Mouse (Mus musculus) testis, adult 2 months (tissue): Measurements from ENCODE around the gene Rfx2.

Source experiments
- CTCF ChIP-seq: fragments of 200-500 bp; IDR thresholded peaks from 2 replicates; pipeline ENCODE4 v1.5.1; 2012; ENCODE audit warnings: low read depth, mild to moderate bottlenecking, inconsistent platforms, low read length, moderate library complexity; ENCODE audit not compliant: control insufficient read depth, insufficient read depth, insufficient replicate concordance
- POLR2A ChIP-seq: fragments of 200-500 bp; IDR thresholded peaks from 2 replicates; pipeline ENCODE4 v1.6.1; 2012; ENCODE audit warnings: low read depth, mild to moderate bottlenecking, inconsistent platforms, low read length, moderate library complexity; ENCODE audit not compliant: control insufficient read depth

DNA sequence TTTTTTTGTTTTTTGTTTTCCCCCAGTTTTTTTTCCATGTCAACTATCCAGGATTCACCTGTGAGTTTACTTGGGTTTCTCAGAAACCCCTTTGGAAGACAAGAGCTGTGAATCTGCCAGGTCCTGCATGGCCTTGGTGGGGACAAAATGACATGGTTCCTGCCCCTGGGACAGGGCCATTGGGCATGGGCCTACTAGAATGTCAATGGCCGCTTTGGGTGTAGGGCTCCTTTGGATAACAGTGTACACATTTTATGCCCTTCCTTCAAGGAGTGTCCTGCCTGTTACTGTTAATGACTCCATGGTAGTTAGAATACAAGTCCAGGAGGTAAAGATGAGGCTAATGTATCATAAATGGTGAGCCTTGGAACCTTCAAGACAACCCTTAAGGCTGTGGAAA lies 2.1 kb upstream of the Rfx2 start:
- TF ChIP-seq POLR2A, result no peak
- no peak for TF ChIP-seq CTCF
